Mouse (Mus musculus) forebrain, embryonic 15.5 days (tissue): ENCODE measurements at regions not wholly inside any gene's neighbourhood (a gene's known extent, or its start where the extent isn't known, plus 50 kb on each side); places are given as distances from the start of the nearest gene placed in this dataset.

Source experiments
- ATAC-seq: fragments of 200-750 bp; cut with Nextera tagmentation; replicated peaks from 2 replicates; pipeline ENCODE4 v1.8.0; 2017; ENCODE audit warnings: mild to moderate bottlenecking, moderate TSS enrichment, moderate library complexity
- H3K27ac ChIP-seq: fragments of 300-500 bp; sonication (generic); replicated peaks from 2 replicates; pipeline ENCODE4 v1.5.1; 2015; ENCODE audit warnings: mild to moderate bottlenecking, inconsistent platforms
- H3K27me3 ChIP-seq: fragments of 300-500 bp; sonication (generic); 2 replicates; pipeline ENCODE4 v1.6.1; 2015; ENCODE audit warnings: inconsistent platforms
- H3K36me3 ChIP-seq: fragments of 300-500 bp; sonication (generic); 2 replicates; pipeline ENCODE4 v1.6.1; 2015; ENCODE audit warnings: mild to moderate bottlenecking, inconsistent platforms
- H3K4me1 ChIP-seq: fragments of 300-500 bp; sonication (generic); 2 replicates; pipeline ENCODE4 v1.6.1; 2015; ENCODE audit warnings: inconsistent platforms
- H3K4me2 ChIP-seq: fragments of 300-500 bp; sonication (generic); replicated peaks from 2 replicates; pipeline ENCODE4 v1.6.1; 2015; ENCODE audit warnings: mild to moderate bottlenecking, inconsistent platforms
- H3K4me3 ChIP-seq: fragments of 300-500 bp; sonication (generic); 2 replicates; pipeline ENCODE4 v1.5.1; 2015; ENCODE audit warnings: mild to moderate bottlenecking, inconsistent platforms
- H3K9ac ChIP-seq: fragments of 300-500 bp; sonication (generic); replicated peaks from 2 replicates; pipeline ENCODE4 v1.6.1; 2015; ENCODE audit warnings: mild to moderate bottlenecking, inconsistent platforms
- H3K9me3 ChIP-seq: fragments of 300-500 bp; sonication (generic); 2 replicates; pipeline ENCODE4 v1.6.1; 2016; ENCODE audit warnings: inconsistent platforms
- WGBS: fragments of 180-500 bp; shearing (Covaris S2); methylation state at CpG from one replicate; pipeline ENCODE4 v1.1.7; 2015; ENCODE audit warnings: mixed read lengths; 5-methylcytosine and 5-hydroxymethylcytosine counted together

DNA sequence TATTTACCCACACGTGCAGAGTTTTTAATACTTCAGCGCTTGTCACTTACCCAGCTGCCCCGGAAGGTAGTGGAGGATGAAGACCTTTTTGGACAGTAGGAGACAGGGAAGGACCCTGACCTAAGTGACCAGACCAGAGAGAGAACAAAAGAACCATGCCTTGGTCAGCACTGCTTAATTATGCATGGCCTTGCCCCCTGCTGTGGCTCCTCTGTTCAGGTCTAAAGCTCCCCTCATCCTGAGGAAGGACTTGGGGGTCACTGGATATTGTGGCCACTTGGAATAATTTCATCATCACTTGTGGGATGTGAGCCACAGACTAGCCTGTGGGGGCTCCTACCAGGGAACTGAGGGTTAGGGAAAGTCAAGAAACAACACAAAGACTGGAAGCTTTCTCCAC is 68.1 kb upstream of the Spaca7 start:
- ATAC-seq: no peak
- 8% methylated on average over 3 of the region's 3 CpGs for WGBS

DNA sequence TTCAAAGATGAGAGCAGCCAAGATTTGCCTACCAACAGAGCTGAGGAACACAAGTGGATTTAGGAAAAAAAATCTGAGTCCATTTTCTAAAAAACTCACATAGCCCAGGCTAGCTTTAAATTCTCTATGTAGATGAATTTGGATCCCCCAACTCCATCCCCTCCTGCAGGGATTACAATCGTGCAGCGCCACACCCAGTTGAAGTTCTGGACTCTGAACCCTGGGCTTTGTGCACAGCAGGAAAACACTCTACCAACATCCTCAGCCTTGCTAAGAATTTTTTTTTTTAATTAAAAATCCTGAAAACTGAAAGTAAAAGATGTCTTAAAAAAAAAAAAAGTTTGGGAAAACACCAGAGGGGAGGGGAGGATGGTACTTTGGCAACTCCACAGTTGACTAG is 62.6 kb upstream of the Spaca7 start:
- Histone ChIP-seq H3K27ac (no peak overlapping the region), H3K4me1 (peaks cover 14% of the 10 kb centered on the region), H3K9ac (no peak overlapping the region), H3K9me3 (no peaks in the 10 kb centered on the region), H3K27me3 (no peaks in the 10 kb centered on the region), H3K4me3 (no peak overlapping the region), H3K4me2 (no peak overlapping the region), H3K36me3 (no peaks in the 10 kb centered on the region)
- ATAC-seq: no peak
- WGBS: 58% methylated on average over 2 of the region's 2 CpGs

More for the DNA sequence above, 68.1 kb upstream of the Spaca7 start:
- H3K4me2 ChIP-seq: peak overlapping the region; percentile 15; the same call in 1 of the 2 replicates
- no peaks in the 10 kb centered on the region for H3K9me3 ChIP-seq
- peak overlapping the region; percentile 74; the same call in 1 of the 2 replicates for H3K27ac ChIP-seq
- peaks cover 47% of the 10 kb centered on the region for H3K4me1 ChIP-seq
- H3K36me3 ChIP-seq: no peaks in the 10 kb centered on the region
- no peak overlapping the region for H3K4me3 ChIP-seq
- H3K27me3 ChIP-seq: no peaks in the 10 kb centered on the region
- H3K9ac ChIP-seq: no peak overlapping the region

DNA sequence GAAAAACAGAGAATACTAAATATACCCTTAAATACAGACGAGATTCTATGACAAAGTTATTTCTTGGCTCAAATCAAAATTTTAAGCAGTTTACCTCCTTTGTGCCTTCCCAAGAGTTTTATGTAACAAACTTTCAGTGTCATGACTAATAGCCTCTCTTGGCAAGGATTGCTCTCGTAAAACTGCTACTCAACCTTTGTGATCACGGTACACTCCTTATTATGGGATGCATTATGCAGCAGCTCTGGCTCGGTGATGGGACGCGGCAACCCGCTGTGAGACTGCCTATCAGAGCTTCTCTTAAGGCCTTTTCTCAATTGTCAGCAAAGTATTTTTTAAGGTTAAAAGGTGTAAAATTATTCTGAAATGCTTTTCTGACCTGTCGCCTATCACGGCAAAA is 59.8 kb upstream of the Spaca7 start:
- H3K9me3 ChIP-seq: no peaks in the 10 kb centered on the region
- peaks cover 14% of the 10 kb centered on the region for H3K4me1 ChIP-seq
- H3K27me3 ChIP-seq: no peaks in the 10 kb centered on the region
- ATAC-seq: no peak
- no peak overlapping the region for H3K9ac ChIP-seq
- no peak overlapping the region for H3K4me3 ChIP-seq
- H3K27ac ChIP-seq: no peak overlapping the region
- WGBS: 30% methylated on average over 9 of the region's 9 CpGs
- H3K4me2 ChIP-seq: no peak overlapping the region
- no peaks in the 10 kb centered on the region for H3K36me3 ChIP-seq

DNA sequence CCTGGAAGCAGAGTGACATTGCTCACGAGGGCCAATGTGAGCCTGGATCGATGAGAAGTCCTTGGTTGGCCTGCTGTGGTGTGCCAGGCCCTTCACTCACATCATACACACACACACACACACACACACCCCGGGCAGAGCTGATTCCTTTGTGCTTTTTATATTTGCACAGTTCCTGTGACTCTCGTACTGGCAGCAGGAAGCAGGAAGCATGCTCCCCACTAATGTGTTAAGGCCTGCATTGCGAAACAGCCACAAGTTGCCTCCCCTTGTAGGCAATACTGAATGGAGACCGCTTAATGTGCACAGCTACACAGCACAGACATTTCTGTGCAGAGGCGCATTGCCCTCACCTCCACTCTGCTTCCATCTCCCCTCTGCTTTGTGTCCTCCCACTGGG is 58.7 kb upstream of the Spaca7 start:
- H3K9me3 ChIP-seq: no peaks in the 10 kb centered on the region
- peaks cover 14% of the 10 kb centered on the region for H3K4me1 ChIP-seq
- H3K36me3 ChIP-seq: no peaks in the 10 kb centered on the region
- H3K27ac ChIP-seq: no peak overlapping the region
- ATAC-seq: no peak
- no peak overlapping the region for H3K9ac ChIP-seq
- no peak overlapping the region for H3K4me3 ChIP-seq
- H3K4me2 ChIP-seq: no peak overlapping the region
- 75% methylated on average over 7 of the region's 7 CpGs for WGBS
- no peaks in the 10 kb centered on the region for H3K27me3 ChIP-seq

DNA sequence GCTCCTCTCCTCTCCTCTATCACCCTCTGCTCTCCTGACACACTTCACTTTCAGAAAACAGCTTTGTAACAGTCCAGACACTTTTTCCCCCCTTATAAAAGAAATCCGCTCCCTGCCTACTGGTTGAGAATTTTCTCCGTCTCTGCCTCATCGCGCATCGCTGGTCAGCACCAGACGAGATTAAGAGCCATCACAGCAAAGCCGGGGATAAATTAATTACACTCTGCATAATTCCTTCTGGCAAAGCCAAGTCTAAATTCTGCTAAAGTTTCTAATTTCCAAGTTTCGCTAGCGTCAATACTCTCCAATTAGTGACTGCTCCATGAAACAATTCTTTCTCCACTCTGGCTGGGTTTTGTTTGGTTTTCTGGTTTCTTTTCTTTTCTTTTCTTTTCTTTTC is 51.2 kb upstream of the Spaca7 start:
- no peak overlapping the region for H3K4me2 ChIP-seq
- H3K4me1 ChIP-seq: peaks cover 7% of the 10 kb centered on the region
- no peak for ATAC-seq
- no peaks in the 10 kb centered on the region for H3K27me3 ChIP-seq
- no peak overlapping the region for H3K9ac ChIP-seq
- H3K4me3 ChIP-seq: no peak overlapping the region
- 7% methylated on average over 9 of the region's 9 CpGs for whole genome bisulfite sequencing
- H3K9me3 ChIP-seq: no peaks in the 10 kb centered on the region
- no peak overlapping the region for H3K27ac ChIP-seq
- H3K36me3 ChIP-seq: no peaks in the 10 kb centered on the region
